Mouse (Mus musculus): ENCODE measurements around the gene Sh3kbp1.
"Not testable (repeated sequence)": the region's sequence is repeated elsewhere in the genome, so short reads cannot be mapped to it uniquely, and the experiment has no call there.

Sh3kbp1 gene

GRCm38 (mm10) chrX:159626907-159627587 lies at the start of gene Sh3kbp1:
TSS of gene Sh3kbp1 (plus strand) at chrX:159627272.
- no peak for DNase-seq (ENCODE audit: low read depth, low spot score)

DNA sequence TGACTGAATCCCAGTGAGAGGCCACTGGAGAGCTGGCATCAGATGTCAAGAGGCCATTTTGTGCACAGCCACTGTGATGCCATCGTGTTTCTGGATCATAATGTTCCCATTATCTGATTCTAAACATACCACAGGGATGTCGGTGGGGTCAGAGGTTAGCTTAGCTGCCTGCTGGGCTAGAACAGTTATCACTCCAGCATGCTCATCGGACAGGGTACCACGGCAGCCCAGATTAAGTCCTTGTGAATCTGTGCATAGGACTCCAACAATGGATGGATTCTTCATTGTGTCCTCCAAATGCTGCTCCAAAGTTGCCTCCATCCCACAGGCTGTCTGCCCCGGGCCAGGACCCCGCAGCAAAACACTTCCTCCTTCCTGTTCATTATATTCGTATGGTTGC lies 42.3 kb upstream of the Sh3kbp1 start:
- not testable (repeated sequence) for DNase-seq (ENCODE audit: low read depth, low spot score)

GRCm38 (mm10) chrX:159591633-159592032 lies 35.4 kb upstream of the Sh3kbp1 start:
- no peak for DNase-seq (ENCODE audit: low read depth, low spot score)

GRCm38 (mm10) chrX:159597502-159597901 lies 29.6 kb upstream of the Sh3kbp1 start:
- DNase-seq (ENCODE audit: low read depth, low spot score) = no peak

DNA sequence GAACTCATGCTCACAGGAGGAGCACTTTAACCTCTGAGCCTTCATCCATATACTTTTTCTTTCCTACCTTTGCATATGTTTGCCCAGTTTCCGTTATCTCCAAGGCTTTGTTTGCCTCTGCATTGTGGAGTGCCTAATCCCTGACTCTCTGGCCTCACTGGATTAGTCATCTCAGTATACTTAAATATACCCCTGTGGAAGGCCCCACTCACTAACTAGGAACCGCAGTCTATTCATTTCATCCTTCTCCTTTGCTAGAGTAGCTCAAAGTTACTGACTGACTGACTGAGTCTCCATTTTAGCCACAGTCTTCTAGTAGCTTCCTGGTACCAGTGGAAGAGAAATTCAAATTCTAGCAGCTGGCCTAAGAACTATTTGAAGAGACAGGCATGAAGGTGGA lies 22.2 kb upstream of the Sh3kbp1 start:
- DNase-seq (ENCODE audit: low read depth, low spot score) = no peak

GRCm38 (mm10) chrX:159606936-159607335 lies 20.1 kb upstream of the Sh3kbp1 start:
- DNase-seq (ENCODE audit: low read depth, low spot score) = no peak

DNA sequence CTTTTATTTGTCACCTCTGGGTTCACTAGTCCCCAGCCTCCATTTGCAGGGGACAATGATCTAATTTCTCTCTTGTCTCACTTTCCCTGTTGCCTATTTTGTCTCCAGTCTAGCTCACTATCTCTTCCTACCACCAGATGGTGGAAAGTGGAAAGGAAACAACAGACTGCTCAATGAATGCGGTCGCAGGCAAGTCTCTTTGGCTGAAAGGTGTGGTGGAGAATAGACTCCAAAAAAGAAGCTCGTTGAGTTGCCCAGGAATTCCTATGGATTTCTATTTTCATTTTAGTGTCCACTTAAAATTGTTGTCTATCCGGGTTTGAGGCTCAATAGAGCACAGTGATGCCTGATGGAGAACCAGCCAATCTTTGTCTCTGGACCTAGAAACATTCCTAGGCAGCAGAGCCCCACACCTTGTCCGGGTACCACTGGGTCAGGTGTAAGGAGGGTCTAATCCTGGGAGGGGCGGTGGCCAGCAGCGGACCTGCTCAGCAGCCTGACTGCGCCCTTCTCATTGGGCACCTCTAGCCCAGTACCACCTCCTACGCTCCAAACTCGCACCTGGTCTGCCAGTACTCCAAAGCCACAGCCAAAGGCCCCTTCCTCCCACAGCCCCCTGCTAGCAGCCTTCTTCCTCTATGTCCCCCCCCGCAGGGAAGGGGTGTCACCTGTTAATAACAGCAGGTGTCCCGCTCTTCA lies 715 bp upstream of the Sh3kbp1 start:
- no peak for DNase-seq (ENCODE audit: low read depth, low spot score)

DNA sequence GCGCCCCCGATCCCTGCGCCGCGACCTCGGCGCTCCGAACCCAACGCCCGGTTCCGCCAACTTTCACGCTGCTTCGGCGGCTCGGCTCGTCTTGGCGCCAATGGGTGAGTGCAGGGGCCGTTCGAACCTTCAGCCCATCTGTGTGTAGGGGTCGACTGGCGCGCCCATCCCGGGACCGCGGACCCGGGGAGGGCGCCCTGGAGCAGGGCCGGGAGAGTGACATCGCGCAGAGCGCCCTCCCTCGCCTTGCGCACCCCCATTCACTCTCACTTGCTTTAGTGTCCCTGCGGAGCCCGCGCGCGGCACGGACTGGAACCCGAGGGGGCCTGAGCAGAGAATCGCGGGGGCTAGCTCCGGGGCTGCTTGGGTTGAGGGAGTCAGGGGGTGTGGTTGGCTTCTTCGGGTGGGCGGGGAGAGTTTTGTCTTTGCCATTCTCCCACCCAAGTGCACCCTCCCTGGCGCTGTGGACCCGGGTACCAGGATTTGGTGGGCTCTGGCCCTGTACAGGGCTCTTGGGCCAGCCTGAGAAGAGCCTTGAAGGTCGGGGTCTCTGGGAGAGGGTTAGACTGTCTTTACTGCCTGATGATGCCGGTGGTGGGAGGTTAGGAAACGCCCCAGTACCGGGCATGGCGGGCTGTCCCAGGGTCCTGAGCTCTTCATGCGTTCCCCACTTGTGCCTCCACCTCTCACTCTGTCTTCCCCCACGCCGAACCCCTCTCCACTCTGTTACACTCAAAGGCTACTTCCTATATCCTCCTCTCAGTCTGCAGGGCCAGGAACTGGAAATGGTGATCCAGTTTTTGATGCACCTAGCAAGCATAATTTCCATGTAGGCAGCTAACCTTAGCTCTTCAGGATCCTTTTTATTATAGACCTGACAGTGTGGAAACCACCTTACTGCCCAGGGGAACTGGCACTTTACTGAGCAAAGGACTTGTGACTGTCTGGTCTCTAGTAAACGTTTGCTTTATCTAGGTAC lies 805 bp downstream of the Sh3kbp1 start:
- DNase-seq (ENCODE audit: low read depth, low spot score) = no peak

DNA sequence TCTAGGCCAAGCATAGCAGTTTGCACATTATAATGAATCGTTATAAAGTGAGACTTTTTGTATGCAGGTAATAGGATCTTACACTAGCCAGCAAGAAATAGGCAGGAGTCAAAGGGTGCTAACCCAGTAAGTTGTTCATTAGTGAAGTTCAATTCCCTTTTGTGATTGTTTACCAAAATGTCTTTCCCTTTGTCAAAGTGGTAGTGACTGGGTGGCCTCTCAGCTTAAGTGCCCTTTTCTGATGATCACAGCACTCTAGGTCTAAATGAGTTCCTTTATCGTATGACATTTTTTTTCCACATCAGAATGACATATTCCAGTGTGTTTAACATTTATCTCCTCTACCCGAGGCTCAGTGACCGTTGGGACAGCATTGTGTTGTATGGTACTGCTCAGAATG lies 1.6 kb downstream of the Sh3kbp1 start:
- DNase-seq (ENCODE audit: low read depth, low spot score) = no peak

DNA sequence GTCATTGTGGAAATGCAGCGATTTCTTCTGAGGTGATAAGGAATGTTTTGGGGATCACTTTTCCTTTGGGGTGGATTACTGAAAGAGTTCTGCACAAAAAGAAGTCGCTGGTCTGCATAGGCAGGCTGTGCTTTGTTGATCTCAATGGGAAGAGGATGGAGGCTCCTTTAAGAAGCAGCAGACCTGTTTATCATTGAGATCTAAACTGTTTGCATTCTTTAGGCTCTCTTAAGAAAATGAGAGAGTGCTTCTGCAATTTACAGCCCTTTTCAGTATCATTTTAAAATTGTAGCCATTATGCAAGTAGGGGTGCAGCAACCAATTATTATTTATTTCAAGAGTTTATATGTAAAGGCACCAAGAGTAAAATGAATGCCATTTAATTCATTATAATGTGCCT lies 2.1 kb downstream of the Sh3kbp1 start:
- DNase-seq (ENCODE audit: low read depth, low spot score) = no peak

DNA sequence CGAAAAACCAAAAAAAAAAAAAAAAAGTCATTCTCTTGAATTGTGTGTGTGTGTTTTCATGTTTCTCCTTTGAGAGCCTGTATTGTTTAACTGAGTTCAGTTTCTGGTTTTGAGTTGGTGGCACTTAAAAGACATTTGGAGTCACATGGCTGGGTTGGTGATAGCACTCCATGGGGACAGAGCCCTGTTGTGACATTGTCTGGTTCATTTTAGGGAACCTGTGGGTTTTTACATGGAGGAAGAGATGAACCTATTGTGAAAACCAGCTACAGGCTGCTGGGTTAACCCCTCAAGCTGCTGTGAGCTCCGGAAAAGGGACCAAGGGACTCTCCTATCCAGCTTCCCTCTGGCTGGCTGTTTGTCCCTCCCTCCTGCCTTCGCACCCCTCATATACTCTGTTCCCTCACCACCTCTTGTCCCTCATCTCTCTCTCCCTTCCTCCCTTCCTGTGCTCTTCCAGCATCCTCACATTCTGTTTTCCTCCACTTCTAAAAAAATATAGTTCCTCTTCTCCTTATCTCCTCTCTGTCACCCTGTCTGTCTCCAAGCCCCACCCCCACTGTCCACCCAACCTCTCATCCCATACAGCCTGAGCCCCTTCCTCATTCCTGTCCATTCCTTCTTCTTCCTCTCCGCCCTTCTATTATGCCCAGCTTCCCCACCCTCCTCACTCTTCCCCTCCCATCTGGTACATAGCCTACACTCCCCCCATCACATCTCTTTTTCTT lies 11.6 kb downstream of the Sh3kbp1 start:
- no peak for DNase-seq (ENCODE audit: low read depth, low spot score)

DNA sequence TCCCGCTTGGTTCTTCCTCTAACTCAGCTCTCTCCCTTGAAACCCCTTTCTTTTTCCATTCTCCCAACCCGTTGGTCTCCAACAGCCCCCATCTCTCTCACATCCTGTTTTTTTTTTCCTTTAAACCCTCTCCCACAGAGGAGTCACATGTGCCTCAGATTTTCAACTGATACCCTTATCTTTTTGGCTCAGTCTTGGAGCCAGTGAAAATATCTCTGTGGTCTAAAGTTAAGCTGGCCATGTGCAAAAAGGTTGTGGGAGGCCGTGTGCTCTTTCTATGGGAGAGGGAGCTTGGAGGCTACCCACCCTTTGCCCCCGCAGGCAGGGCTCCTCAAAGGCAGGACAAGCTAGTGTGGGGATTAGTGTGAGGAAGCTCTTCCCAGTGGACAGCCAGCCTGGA lies 12.9 kb downstream of the Sh3kbp1 start:
- DNase-seq (ENCODE audit: low read depth, low spot score) = no peak

DNA sequence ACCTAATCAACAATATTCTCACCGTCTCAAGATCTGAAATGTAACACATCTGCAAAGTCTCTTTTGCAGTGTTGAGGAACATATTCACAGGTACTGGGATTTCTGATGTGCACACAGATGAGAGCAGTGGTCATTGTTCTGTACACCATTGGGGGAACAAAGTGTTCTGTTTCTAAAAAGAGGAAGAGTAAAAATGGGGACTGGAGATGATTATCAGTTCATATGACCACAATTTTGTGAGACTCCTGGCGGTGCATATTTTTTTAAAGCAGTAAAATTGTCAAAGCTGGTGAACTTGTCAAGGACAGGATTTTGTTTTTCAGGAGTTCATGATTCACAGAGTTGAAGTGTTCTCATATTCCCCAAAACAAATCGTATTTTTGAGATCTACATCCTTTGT lies 18.2 kb downstream of the Sh3kbp1 start:
- no peak for DNase-seq (ENCODE audit: low read depth, low spot score)

GRCm38 (mm10) chrX:159647564-159647963 lies 20.5 kb downstream of the Sh3kbp1 start:
- no peak for DNase-seq (ENCODE audit: low read depth, low spot score)

GRCm38 (mm10) chrX:159648598-159648997 lies 21.5 kb downstream of the Sh3kbp1 start:
- no peak for DNase-seq (ENCODE audit: low read depth, low spot score)

GRCm38 (mm10) chrX:159650130-159650678 lies 23.1 kb downstream of the Sh3kbp1 start:
- no peak for DNase-seq (ENCODE audit: low read depth, low spot score)

GRCm38 (mm10) chrX:159650727-159651126 lies 23.7 kb downstream of the Sh3kbp1 start:
- DNase-seq (ENCODE audit: low read depth, low spot score) = no peak

- DNase-seq (ENCODE audit: low read depth, low spot score) = no peak
Measured at GRCm38 (mm10) chrX:159671388-159671787, 44.3 kb downstream of the Sh3kbp1 start.

DNA sequence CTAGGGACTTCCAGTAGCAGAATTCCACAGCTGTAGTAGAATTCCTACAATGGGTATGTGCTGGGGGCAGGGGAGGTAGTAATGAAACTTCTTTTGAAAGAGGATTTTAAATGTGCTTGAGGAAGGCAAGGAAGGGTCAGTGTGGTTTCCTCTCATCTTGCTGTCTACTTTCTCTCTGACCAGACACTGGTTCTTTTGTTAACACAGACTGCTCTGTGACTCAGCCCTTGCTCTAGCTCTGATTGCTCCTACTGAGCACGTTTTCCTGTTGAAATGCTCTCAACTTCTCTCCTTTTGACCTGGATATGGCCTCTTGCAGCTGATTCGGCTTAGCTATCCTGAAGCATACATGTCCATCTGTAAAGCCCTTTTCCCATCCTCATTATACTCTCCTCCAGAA lies 45.4 kb downstream of the Sh3kbp1 start:
- no peak for DNase-seq (ENCODE audit: low read depth, low spot score)

DNA sequence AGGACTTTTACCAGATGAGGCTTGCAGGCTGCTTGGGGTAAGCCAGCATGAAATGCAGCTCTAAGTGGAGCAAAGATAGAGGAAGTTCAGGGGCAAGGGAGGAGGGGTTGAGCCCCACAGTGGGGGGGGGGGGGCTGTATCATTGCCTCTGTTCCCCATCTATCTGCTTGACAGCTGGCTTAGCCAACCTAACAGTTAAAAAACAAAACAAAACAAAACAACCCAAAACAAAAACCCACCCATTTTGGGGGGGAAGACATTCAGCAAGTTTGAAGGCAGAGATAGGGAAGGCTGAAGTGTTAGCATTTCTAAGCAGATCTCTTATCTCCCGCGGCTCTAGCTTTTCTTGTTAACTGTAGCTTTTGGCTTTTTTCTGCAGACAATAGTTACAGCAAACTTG lies 49.2 kb downstream of the Sh3kbp1 start:
- no peak for DNase-seq (ENCODE audit: low read depth, low spot score)

All from retina, postnatal 7 days (tissue).